Mouse (Mus musculus): ENCODE results near the gene Ap1g2. TPM values are rescaled to one million over a fixed set of nuclear protein-coding genes. Genes with fewer than 3 reads are reported as not detected.

Ap1g2 gene
- polyA plus RNA-seq, 1 experiment from 2014 or later, result 16.3 TPM

DNA sequence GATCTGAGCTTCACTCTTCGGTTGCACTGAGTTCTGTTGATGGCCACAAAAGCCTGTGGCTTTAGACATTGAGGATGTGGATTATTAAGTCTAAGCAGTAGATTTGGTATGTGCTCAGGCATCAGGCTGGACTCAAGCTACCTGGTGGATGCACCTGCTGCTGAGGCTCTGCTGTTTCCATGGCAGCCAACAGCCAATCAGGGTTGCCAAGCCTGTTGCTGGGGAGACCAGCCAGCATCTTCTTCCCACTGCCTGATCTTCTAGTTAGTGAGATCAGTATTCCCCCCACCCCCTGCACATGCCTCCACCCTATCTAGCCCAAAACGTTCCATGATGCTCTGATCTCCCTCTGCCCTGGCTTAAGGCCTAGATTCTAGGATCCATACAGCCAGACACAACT lies 5.3 kb upstream of the Ap1g2 start:
- Histone ChIP-seq H3K36me3 (replicated peaks) (no peaks in the 10 kb centered on the region), H3K4me2 (no peak overlapping the region), H3K27me3 (peaks cover 91% of the 10 kb centered on the region), H3K27ac (replicated peaks) (no peak overlapping the region), H3K4me3 (replicated peaks) (no peak overlapping the region), H3K4me1 (replicated peaks) (peaks cover 15% of the 10 kb centered on the region), H3K9ac (no peak overlapping the region), H3K9me3 (replicated peaks) (no peaks in the 10 kb centered on the region)
- no peak for ATAC-seq (ENCODE audit: insufficient read depth)
- 43% methylated on average over 2 of the region's 2 CpGs for WGBS (ENCODE audit: insufficient replicate concordance)

GRCm38 (mm10) chr14:55110076-55110475 lies 3.7 kb upstream of the Ap1g2 start:
- no peak overlapping the region for H3K4me3 ChIP-seq (replicated peaks)
- no peak overlapping the region for H3K4me2 ChIP-seq
- H3K36me3 ChIP-seq (replicated peaks), result no peaks in the 10 kb centered on the region
- no peaks in the 10 kb centered on the region for H3K9me3 ChIP-seq (replicated peaks)
- ATAC-seq (ENCODE audit: insufficient read depth), result no peak
- peaks cover 74% of the 10 kb centered on the region for H3K27me3 ChIP-seq
- WGBS (ENCODE audit: insufficient replicate concordance), result 22% methylated on average over 9 of the region's 9 CpGs
- H3K27ac ChIP-seq (replicated peaks), result no peak overlapping the region
- H3K4me1 ChIP-seq (replicated peaks), result peaks cover 30% of the 10 kb centered on the region
- H3K9ac ChIP-seq, result no peak overlapping the region

DNA sequence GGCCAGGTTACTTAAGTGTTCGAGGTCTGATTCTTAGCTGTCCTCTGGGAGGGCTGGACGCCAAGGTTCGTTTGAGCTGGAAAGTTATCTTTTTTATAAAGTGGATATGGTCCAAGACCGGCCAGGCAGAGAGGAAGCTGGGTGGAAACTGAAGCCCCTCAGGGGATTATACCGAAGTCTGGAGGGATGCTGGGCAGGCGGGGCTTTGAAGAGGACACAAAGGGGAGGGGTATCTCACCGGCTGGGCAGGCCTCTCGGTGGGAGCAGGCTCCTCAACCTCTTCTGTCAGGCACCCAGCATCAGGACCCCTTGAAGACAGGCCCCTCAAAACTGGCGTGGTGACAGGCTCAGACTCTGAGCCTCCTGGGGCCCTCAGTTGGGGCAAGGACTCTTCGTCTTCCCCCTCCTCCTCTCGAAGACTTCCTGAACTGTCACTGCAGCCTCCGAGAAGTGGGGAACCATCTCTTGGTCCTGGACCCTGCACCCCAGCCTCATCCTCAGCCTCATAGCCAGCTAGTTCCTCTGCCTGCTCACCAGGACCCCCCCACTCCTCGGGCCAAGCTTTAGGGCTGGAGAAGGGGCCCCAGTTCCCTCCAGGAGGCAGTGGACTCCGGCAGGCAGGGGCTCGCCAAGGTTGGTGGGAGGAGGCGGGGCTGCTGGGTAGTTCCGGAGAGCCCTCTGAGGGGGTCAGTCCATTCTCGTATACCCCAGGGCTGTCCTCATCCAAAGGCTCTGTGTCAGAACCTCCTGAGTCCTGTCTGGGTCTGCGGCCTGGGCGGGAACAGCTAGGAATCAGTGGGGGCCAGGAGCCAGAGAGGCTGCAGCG lies 2.9 kb upstream of the Ap1g2 start:
- Histone ChIP-seq H3K36me3 (replicated peaks) (no peaks in the 10 kb centered on the region; the same call in 1 of the 2 replicates), H3K27ac (replicated peaks) (no peak overlapping the region), H3K4me3 (replicated peaks) (no peak overlapping the region), H3K4me1 (replicated peaks) (peaks cover 24% of the 10 kb centered on the region), H3K27me3 (peaks cover 66% of the 10 kb centered on the region), H3K9ac (no peak overlapping the region), H3K9me3 (replicated peaks) (no peaks in the 10 kb centered on the region), H3K4me2 (no peak overlapping the region)
- 20% methylated on average over 21 of the region's 21 CpGs for WGBS (ENCODE audit: insufficient replicate concordance)
- no peak for ATAC-seq (ENCODE audit: insufficient read depth)

GRCm38 (mm10) chr14:55108202-55108870 lies 1.9 kb upstream of the Ap1g2 start:
- 23% methylated on average over 9 of the region's 9 CpGs for WGBS (ENCODE audit: insufficient replicate concordance)
- H3K27ac ChIP-seq (replicated peaks), result no peak overlapping the region
- H3K36me3 ChIP-seq (replicated peaks), result peaks cover 5% of the 10 kb centered on the region; the same call in 1 of the 2 replicates
- no peak for ATAC-seq (ENCODE audit: insufficient read depth)
- no peak overlapping the region for H3K4me2 ChIP-seq
- H3K9ac ChIP-seq, result no peak overlapping the region
- H3K4me3 ChIP-seq (replicated peaks), result no peak overlapping the region
- peaks cover 24% of the 10 kb centered on the region for H3K4me1 ChIP-seq (replicated peaks)
- peaks cover 57% of the 10 kb centered on the region for H3K27me3 ChIP-seq
- no peaks in the 10 kb centered on the region for H3K9me3 ChIP-seq (replicated peaks)

DNA sequence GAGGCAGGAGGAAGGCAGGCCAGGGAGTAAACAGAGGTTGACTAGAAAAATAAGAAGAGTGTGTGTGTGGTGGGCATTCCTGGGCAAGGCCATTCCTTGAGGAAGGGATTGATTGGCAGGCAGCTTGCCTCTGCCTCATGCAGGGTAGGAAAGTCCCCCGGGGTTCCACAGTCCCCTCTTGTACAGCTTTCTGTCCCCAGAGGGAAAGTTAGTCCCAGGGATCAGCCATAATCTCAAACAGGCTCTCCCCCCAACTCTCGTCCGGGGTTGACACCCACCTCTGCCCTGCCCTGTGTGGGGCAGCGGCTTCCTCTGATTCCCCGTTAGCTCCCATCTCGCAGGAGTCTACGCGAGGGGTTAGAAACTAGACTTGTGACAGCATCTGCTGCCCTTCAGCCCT lies 597 bp upstream of the Ap1g2 start:
- Histone ChIP-seq H3K4me3 (replicated peaks) (no peak overlapping the region), H3K27me3 (peaks cover 43% of the 10 kb centered on the region), H3K9me3 (replicated peaks) (no peaks in the 10 kb centered on the region), H3K4me2 (peak overlapping the region; percentile 89), H3K4me1 (replicated peaks) (peaks cover 24% of the 10 kb centered on the region), H3K36me3 (replicated peaks) (peaks cover 8% of the 10 kb centered on the region), H3K9ac (no peak overlapping the region; the same call in 1 of the 2 replicates), H3K27ac (replicated peaks) (peak overlapping the region; percentile 78)
- 76% methylated on average over 8 of the region's 8 CpGs for WGBS (ENCODE audit: insufficient replicate concordance)
- no peak for ATAC-seq (ENCODE audit: insufficient read depth)

DNA sequence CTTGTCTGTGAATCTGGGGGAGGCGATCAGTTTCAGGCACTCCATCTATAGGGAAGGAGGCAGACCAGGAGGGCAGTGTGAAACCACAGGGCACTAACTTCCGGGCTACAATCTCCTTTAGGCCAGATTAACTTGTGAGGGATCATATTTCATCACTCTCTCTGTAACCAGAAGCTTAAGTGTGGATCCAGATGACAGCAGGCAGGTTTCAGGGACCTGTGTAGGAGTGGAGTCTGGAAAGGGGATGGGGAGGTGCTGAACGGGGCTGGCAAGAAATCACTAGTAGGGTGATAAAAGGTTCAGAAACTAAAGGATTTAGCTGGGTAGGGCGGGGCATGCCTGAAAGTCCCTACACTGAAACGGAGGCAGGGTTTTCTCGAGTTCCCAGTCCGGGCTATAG lies 1.0 kb downstream of the Ap1g2 start:
- peaks cover 16% of the 10 kb centered on the region for H3K36me3 ChIP-seq (replicated peaks)
- peaks cover 27% of the 10 kb centered on the region for H3K27me3 ChIP-seq
- H3K9ac ChIP-seq, result peak overlapping the region; percentile 48; the same call in 1 of the 2 replicates
- peaks cover 24% of the 10 kb centered on the region for H3K4me1 ChIP-seq (replicated peaks)
- no peak for ATAC-seq (ENCODE audit: insufficient read depth)
- no peak overlapping the region for H3K27ac ChIP-seq (replicated peaks)
- 13% methylated on average over 7 of the region's 7 CpGs for WGBS (ENCODE audit: insufficient replicate concordance)
- peak overlapping the region; percentile 89 for H3K4me2 ChIP-seq
- peak overlapping the region; percentile 66 for H3K4me3 ChIP-seq (replicated peaks)
- no peaks in the 10 kb centered on the region for H3K9me3 ChIP-seq (replicated peaks)

DNA sequence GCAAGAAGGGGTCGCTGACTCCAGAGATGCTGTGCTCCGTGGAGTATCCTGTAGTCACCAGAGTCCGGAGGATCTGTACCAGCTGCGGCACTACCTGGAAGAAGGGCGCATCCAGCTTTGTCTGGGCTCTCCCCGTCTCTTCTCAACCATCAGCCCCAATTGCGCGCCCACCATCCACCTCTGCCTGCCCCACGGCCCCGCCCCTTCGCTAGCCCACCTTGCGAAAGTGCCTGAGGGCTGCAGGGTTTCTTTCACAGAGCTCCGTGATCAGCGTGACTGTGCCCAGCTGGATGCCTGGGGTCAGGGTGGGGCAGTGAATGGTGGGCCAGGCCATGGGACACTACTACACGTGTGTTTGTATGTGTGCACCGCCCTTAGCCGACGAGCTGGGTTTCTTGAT lies 2.0 kb downstream of the Ap1g2 start:
- no peak for ATAC-seq (ENCODE audit: insufficient read depth)
- 85% methylated on average over 18 of the region's 18 CpGs for WGBS (ENCODE audit: insufficient replicate concordance)
- Histone ChIP-seq H3K4me1 (replicated peaks) (peaks cover 24% of the 10 kb centered on the region), H3K27ac (replicated peaks) (no peak overlapping the region), H3K9me3 (replicated peaks) (no peaks in the 10 kb centered on the region), H3K27me3 (peaks cover 17% of the 10 kb centered on the region), H3K4me2 (no peak overlapping the region), H3K4me3 (replicated peaks) (no peak overlapping the region), H3K36me3 (replicated peaks) (peaks cover 22% of the 10 kb centered on the region), H3K9ac (no peak overlapping the region)

DNA sequence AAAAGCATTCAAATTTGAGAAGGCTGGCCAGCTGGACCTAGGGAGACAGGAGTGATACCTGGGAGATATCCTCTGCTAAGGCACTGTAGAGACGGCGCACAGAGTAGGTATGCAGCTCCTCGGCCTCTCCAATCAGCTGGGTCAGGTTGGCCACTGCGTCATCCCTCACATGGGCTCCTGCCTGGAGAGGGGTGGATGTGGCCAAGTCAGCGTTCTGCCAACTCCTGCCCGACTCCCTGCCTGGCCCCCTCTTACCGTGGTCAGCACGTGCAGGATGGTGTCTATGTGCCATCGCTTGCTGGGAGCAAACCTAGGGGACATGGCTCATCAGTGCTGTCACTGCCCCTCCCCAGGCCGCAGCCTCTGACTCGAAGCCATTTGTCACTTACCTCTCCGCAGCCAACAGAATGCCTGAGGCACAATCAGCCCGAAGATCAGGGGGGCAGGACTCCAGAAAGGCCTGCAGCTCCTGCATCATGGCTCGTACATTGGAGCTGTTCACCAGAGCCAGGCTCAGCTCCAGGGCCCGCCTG lies 4.1 kb downstream of the Ap1g2 start:
- Histone ChIP-seq H3K36me3 (replicated peaks) (peaks cover 32% of the 10 kb centered on the region), H3K27me3 (no peaks in the 10 kb centered on the region), H3K4me1 (replicated peaks) (peaks cover 29% of the 10 kb centered on the region), H3K9ac (no peak overlapping the region), H3K4me2 (no peak overlapping the region), H3K9me3 (replicated peaks) (no peaks in the 10 kb centered on the region), H3K27ac (replicated peaks) (no peak overlapping the region), H3K4me3 (replicated peaks) (no peak overlapping the region)
- no peak for ATAC-seq (ENCODE audit: insufficient read depth)
- 83% methylated on average over 15 of the region's 15 CpGs for WGBS (ENCODE audit: insufficient replicate concordance)

DNA sequence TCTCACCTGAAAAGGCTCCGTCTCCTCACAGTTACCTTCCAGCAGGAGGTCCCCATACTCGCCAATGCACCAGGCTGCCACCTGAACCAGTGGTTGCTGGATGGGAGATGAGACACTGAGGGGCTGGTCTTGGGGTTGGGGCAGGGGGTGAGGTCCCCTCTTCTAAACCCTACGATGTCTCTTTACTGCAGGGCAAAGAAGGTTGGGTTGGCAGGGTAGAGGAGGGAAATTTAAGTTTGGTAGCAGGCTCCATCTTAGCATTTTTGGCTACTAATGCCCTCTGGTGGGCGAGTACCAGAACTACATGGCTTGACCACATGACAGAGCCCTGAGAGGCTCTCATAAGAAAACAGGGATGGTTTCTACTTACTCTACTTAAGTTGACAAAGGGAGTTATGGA lies 4.8 kb downstream of the Ap1g2 start:
- no peaks in the 10 kb centered on the region for H3K27me3 ChIP-seq
- H3K27ac ChIP-seq (replicated peaks), result no peak overlapping the region
- no peak overlapping the region for H3K4me3 ChIP-seq (replicated peaks)
- WGBS (ENCODE audit: insufficient replicate concordance), result 44% methylated on average over 4 of the region's 4 CpGs
- H3K9me3 ChIP-seq (replicated peaks), result no peaks in the 10 kb centered on the region
- no peak overlapping the region for H3K4me2 ChIP-seq
- H3K36me3 ChIP-seq (replicated peaks), result peaks cover 32% of the 10 kb centered on the region
- H3K9ac ChIP-seq, result no peak overlapping the region
- peaks cover 31% of the 10 kb centered on the region for H3K4me1 ChIP-seq (replicated peaks)
- ATAC-seq (ENCODE audit: insufficient read depth), result no peak

DNA sequence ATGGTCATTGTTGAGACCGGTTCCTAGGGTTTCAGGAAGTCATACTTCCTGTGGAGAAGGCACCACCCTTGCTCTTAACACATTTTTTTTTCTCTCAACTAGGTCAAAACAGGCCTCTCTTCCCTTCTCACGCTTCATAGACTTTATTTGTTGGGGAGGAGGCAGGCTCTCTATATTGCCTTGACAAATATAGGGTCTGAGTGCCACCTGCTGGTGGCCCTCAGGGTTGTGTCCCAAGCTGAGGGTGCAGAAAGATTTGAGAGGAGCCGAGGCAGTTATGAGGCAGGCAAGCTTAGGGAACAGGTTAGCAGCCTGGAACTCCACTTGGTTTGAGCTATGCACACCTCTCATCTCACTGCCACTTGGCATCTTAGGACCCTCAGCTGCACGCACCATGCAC lies 8.3 kb downstream of the Ap1g2 start:
- Histone ChIP-seq H3K4me3 (replicated peaks) (no peak overlapping the region), H3K27ac (replicated peaks) (no peak overlapping the region), H3K9me3 (replicated peaks) (no peaks in the 10 kb centered on the region), H3K27me3 (no peaks in the 10 kb centered on the region), H3K4me2 (no peak overlapping the region), H3K36me3 (replicated peaks) (peaks cover 27% of the 10 kb centered on the region), H3K4me1 (replicated peaks) (peaks cover 38% of the 10 kb centered on the region), H3K9ac (no peak overlapping the region)
- ATAC-seq (ENCODE audit: insufficient read depth), result no peak
- WGBS (ENCODE audit: insufficient replicate concordance), result 47% methylated on average over 4 of the region's 4 CpGs

- H3K9ac ChIP-seq, result no peak overlapping the region
- H3K27me3 ChIP-seq, result no peaks in the 10 kb centered on the region
- H3K27ac ChIP-seq (replicated peaks), result no peak overlapping the region
- peaks cover 24% of the 10 kb centered on the region for H3K36me3 ChIP-seq (replicated peaks)
- H3K4me1 ChIP-seq (replicated peaks), result peaks cover 42% of the 10 kb centered on the region
- no peak overlapping the region for H3K4me2 ChIP-seq
- WGBS (ENCODE audit: insufficient replicate concordance), result 55% methylated on average over 10 of the region's 10 CpGs
- no peak for ATAC-seq (ENCODE audit: insufficient read depth)
- H3K9me3 ChIP-seq (replicated peaks), result no peaks in the 10 kb centered on the region
- H3K4me3 ChIP-seq (replicated peaks), result no peak overlapping the region
Observed at GRCm38 (mm10) chr14:55097646-55098045, 8.7 kb downstream of the Ap1g2 start.
